Mouse (Mus musculus) midbrain, embryonic 14.5 days (tissue): ENCODE results near the gene Coq10b. TPM values are rescaled to one million over a fixed set of nuclear protein-coding genes. Genes with fewer than 3 reads are reported as not detected.
"Not testable (repeated sequence)": the region's sequence is repeated elsewhere in the genome, so short reads cannot be mapped to it uniquely, and the experiment has no call there.

ENCODE experiments used
- ATAC-seq: fragments of 200-750 bp; cut with Nextera tagmentation; 2 replicates; pipeline ENCODE4 v1.8.0; 2017; ENCODE audit warnings: moderate number of reproducible peaks, moderate library complexity; ENCODE audit not compliant: low FRiP score, low TSS enrichment
- DNase-seq: peaks from one replicate; pipeline ENCODE4 v3.0.0-alpha.2; 2015
- H3K27ac ChIP-seq: fragments of 300-500 bp; sonication (generic); replicated peaks from 2 replicates; pipeline ENCODE4 v1.5.1; 2014; ENCODE audit warnings: mild to moderate bottlenecking, low read depth, low read length, moderate library complexity
- H3K27me3 ChIP-seq: fragments of 300-500 bp; sonication (generic); 2 replicates; pipeline ENCODE4 v1.6.1; 2014; ENCODE audit warnings: low read length, control low read depth, mixed read lengths; ENCODE audit not compliant: control insufficient read depth, insufficient read depth
- H3K36me3 ChIP-seq: fragments of 300-500 bp; sonication (generic); 2 replicates; pipeline ENCODE4 v1.6.1; 2014; ENCODE audit warnings: low read length, control low read depth; ENCODE audit not compliant: control insufficient read depth, insufficient read depth
- H3K4me1 ChIP-seq: fragments of 300-500 bp; sonication (generic); 2 replicates; pipeline ENCODE4 v1.6.1; 2014; ENCODE audit warnings: mild to moderate bottlenecking, antibody characterized with exemption, low read length, control low read depth; ENCODE audit not compliant: control insufficient read depth, insufficient read depth
- H3K4me2 ChIP-seq: fragments of 300-500 bp; sonication (generic); 2 replicates; pipeline ENCODE4 v1.6.1; 2014; ENCODE audit warnings: mild to moderate bottlenecking, low read length, moderate library complexity
- H3K4me3 ChIP-seq: fragments of 300-500 bp; sonication (generic); replicated peaks from 2 replicates; pipeline ENCODE4 v1.5.1; 2014; ENCODE audit warnings: low read depth, low read length
- H3K9ac ChIP-seq: fragments of 300-500 bp; sonication (generic); replicated peaks from 2 replicates; pipeline ENCODE4 v1.6.1; 2014; ENCODE audit warnings: mild to moderate bottlenecking, low read length, moderate library complexity
- H3K9me3 ChIP-seq: fragments of 300-500 bp; sonication (generic); 2 replicates; pipeline ENCODE4 v1.6.1; 2016; ENCODE audit warnings: low read length, control low read depth, mixed read lengths; ENCODE audit not compliant: control insufficient read depth
- WGBS: fragments of 180-500 bp; shearing (Covaris S2); extraction: QIAGEN DNeasy Blood & Tissue Kit; methylation state at CpG from one replicate; pipeline ENCODE4 v1.1.7; 2014; 5-methylcytosine and 5-hydroxymethylcytosine counted together
- polyA plus RNA-seq: library from polyadenylated mRNA; unstranded; fragments of >200 nt; fragmentation: Nextera tagmentation; extraction: Ambion mirVana; gene quantifications from 2 replicates; pipeline ENCODE4 v1.2.1, GENCODE M21; 2014

The Coq10b gene
- polyA plus RNA-seq, 1 experiment from 2014 or later: 38.7 TPM

DNA sequence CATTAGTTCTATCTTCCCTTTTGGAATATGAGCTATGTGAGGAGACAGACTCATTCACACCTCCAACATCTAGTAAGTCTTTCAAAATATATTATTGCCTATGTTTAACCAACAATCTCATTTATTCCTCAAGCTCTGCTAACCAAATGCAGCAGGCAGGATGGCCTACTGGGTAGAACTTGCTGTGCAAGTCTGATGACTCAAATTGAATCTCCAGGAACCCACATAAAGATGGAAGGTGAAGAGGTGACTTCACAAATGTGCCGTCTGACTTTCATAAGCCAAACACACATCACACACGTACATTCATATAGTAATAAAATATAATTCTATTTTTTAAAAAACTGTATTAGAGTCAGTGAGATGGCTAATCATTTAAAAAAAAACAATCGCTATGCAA lies 899 bp upstream of the Coq10b start:
- Histone ChIP-seq H3K36me3 (no peaks in the 10 kb centered on the region), H3K27ac (no peak overlapping the region), H3K27me3 (no peaks in the 10 kb centered on the region), H3K9me3 (no peaks in the 10 kb centered on the region), H3K4me2 (peak overlapping the region; percentile 86), H3K4me1 (peaks cover 10% of the 10 kb centered on the region), H3K9ac (peak overlapping the region; percentile 70; the same call in 1 of the 2 replicates), H3K4me3 (peak overlapping the region; percentile 84)
- no peak for ATAC-seq
- WGBS: 76% methylated on average over 3 of the region's 3 CpGs
- DNase-seq: no peak

DNA sequence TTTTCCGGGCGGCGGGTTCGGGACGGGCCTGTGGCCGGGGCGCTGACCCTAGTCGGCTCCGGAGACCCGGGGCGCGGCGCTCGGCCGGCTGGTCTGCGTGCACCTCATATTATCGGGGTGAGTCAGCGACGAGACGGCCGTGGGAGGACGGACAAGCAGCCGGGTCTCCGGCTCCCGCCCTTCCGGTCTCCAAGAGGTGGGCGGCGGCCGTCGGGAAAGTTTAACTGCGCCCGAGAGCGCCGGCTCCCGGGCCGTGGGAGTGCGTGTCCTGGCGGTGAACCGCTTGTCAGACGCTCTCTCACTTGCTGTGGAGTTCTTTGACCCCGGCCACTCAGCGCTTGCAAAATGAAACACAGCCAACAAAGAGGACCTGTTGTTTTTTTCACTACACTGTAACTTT lies 435 bp downstream of the Coq10b start:
- Histone ChIP-seq H3K4me2 (peak overlapping the region; percentile 76), H3K36me3 (no peaks in the 10 kb centered on the region), H3K9ac (peak overlapping the region; percentile 70), H3K4me3 (peak overlapping the region; percentile 84), H3K27ac (peak overlapping the region; percentile 77), H3K4me1 (peaks cover 10% of the 10 kb centered on the region), H3K9me3 (no peaks in the 10 kb centered on the region), H3K27me3 (no peaks in the 10 kb centered on the region)
- WGBS: under 1% methylated on average over 42 of the region's 42 CpGs
- DNase-seq (peak; percentile 72), ATAC-seq (no peak)

DNA sequence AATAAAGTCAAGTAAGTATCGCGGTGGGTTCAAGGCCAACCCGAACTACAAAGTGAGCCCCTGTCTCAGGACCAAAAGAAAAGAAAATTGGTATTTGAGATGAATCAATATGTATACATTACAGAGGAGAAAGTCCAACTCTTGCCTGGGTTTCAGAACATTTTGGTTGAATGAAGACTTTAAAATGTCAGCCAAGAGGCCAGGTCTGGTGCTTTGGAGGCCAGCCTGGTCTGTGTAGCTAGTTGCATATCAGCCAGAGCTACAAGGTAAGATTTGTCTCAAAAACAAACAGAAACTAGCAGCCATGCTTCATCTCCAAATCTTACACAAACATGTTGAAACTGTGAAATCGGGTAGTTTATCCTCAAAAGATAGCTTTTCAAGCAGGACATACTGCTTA lies 1.0 kb downstream of the Coq10b start:
- H3K9me3 ChIP-seq: no peaks in the 10 kb centered on the region
- no peaks in the 10 kb centered on the region for H3K36me3 ChIP-seq
- no peak overlapping the region for H3K9ac ChIP-seq
- H3K4me3 ChIP-seq: peak overlapping the region; percentile 84
- no peak overlapping the region for H3K27ac ChIP-seq
- DNase-seq (no peak), ATAC-seq (no peak)
- peak overlapping the region; percentile 76 for H3K4me2 ChIP-seq
- no peaks in the 10 kb centered on the region for H3K27me3 ChIP-seq
- WGBS: 80% methylated on average over 4 of the region's 4 CpGs
- peaks cover 10% of the 10 kb centered on the region for H3K4me1 ChIP-seq

DNA sequence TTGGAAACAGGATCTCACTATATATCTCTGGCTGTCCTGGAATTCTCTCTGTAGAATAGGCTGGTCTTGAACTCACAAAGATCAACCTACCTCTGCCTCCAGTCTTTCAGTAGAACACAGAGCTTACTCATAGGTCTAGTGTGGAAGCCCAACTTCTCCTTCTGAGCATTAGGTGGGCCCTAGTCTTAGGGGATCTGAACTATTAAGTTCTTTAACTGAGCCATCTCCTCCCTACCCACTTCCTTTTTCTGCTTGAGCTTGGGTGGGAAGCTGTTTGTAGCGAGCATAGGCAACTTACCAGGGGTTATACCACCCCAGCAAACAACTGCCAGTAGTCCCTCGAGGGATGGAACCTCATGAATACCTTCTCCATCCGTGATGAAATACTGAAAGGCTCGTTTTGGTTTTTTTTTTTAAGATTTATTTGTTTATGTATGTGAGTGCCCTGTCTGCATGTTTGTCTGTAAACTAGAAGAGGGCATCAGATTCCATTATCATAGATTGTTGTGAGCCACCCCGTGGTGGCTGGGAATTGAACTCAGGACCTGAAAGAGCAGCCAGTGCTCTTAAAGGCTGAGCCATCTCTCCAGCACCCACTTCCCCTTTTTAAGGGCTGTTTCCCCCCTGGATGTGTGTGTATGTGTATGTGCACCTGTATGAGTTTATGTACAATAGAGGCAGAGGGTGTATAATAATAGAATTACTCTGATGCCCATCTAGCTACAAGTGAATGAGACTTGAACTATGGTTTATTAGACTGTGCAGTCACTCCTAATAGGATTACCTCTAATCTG lies 2.9 kb downstream of the Coq10b start:
- H3K9me3 ChIP-seq: no peaks in the 10 kb centered on the region
- ATAC-seq (no peak), DNase-seq (no peak)
- H3K9ac ChIP-seq: no peak overlapping the region
- H3K36me3 ChIP-seq: no peaks in the 10 kb centered on the region
- H3K27me3 ChIP-seq: no peaks in the 10 kb centered on the region
- H3K27ac ChIP-seq: no peak overlapping the region
- no peak overlapping the region for H3K4me2 ChIP-seq
- H3K4me1 ChIP-seq: peaks cover 10% of the 10 kb centered on the region
- no peak overlapping the region for H3K4me3 ChIP-seq
- WGBS: 89% methylated on average over 5 of the region's 5 CpGs

DNA sequence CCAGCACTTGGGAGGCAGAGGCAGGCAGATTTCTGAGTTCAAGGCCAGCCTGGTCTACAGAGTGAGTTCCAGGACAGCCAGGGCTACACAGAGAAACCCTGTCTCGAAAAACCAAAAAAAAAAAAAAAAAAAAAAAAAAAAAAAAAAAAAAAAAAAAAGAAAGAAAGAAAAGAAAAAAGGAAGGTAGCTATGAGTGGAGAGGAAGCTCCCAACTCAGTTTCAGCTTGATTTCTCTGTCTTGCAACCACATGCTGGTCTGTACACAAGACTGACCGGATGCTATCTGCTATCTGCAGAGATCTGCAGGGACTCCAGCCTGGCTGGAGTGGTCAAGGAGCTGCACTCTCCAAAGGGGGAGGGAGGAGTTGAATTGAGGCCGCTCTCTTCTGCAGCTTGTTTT lies 5.8 kb downstream of the Coq10b start:
- WGBS: 83% methylated on average over 2 of the region's 3 CpGs
- DNase-seq, H3K9ac ChIP-seq: not testable (repeated sequence)

DNA sequence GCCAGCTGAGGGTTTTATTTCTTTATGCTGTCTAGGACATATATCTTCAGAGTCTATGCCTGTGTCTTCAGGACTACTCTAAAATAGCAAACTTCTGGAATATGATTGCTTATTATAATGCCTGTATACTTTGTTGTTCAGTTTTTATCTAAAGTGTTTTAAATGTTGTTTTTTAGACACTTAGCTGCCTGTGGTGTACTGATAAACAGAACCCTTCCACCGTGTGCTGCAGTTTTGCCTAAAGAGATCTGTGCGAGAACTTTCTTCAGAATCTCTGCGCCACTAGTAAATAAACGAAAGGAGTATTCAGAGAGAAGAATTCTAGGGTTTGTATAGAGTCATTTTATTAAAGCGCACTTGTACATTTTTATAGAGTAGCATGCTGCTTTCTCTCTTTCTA lies 8.5 kb downstream of the Coq10b start:
- ATAC-seq (no peak), DNase-seq (no peak)
- H3K4me2 ChIP-seq: no peak overlapping the region
- 94% methylated on average over 5 of the region's 5 CpGs for WGBS
- H3K9me3 ChIP-seq: no peaks in the 10 kb centered on the region
- no peak overlapping the region for H3K27ac ChIP-seq
- no peak overlapping the region for H3K4me3 ChIP-seq
- no peaks in the 10 kb centered on the region for H3K4me1 ChIP-seq
- peaks cover 24% of the 10 kb centered on the region for H3K36me3 ChIP-seq
- no peak overlapping the region for H3K9ac ChIP-seq
- no peaks in the 10 kb centered on the region for H3K27me3 ChIP-seq

More for the DNA sequence above, 5.8 kb downstream of the Coq10b start:
- H3K4me2 ChIP-seq, H3K9me3 ChIP-seq, H3K27me3 ChIP-seq, H3K4me1 ChIP-seq, H3K27ac ChIP-seq, H3K4me3 ChIP-seq, ATAC-seq, H3K36me3 ChIP-seq: not testable (repeated sequence)

DNA sequence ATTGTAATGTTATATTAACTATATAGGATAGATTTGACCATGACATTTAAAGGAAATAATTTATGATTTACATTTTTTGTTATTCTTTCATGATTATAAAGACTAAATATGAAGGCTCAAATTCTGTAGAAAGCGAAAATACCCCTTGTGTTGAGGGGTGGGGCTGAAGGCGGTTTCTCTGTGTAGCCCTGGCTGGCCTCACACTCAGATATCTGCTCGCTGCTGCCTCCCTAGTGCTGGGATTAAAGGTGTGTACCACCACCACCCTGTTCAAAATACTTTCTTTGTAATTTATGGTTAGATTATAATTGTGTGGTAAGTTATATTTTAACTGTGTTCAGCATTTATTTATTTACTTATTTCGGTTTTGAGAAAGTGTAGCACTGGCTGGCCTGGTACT lies 9.2 kb downstream of the Coq10b start:
- Histone ChIP-seq H3K9ac (no peak overlapping the region), H3K4me1 (no peaks in the 10 kb centered on the region), H3K9me3 (no peaks in the 10 kb centered on the region), H3K4me3 (no peak overlapping the region), H3K4me2 (no peak overlapping the region), H3K27ac (no peak overlapping the region), H3K36me3 (peaks cover 31% of the 10 kb centered on the region), H3K27me3 (no peaks in the 10 kb centered on the region)
- DNase-seq: no peak
- 93% methylated on average over 4 of the region's 4 CpGs for WGBS
- ATAC-seq: no peak

DNA sequence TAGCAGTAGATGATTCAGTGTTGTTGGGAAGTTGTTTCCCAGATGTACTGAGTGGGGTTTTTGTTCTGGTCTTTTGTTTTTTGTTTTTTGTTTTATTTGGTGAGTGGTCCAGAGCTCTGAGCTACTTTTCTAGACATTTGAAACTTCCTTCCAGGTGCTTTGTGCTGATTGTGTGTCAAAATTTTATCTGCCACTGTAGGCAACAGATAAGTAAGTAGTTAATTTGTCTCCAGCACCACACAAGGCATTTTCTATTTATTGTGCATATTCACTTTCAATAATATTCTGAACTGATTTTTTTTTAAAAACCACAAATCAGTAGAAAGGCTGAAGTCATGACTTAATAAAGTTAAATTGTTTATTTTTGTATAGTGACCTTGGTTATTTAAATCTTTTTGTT lies 19.8 kb downstream of the Coq10b start:
- DNase-seq, ATAC-seq, H3K27me3 ChIP-seq, H3K27ac ChIP-seq, H3K9me3 ChIP-seq, H3K4me1 ChIP-seq, H3K9ac ChIP-seq, H3K4me2 ChIP-seq, H3K4me3 ChIP-seq: not testable (repeated sequence)
- peaks cover 43% of the 10 kb centered on the region for H3K36me3 ChIP-seq

DNA sequence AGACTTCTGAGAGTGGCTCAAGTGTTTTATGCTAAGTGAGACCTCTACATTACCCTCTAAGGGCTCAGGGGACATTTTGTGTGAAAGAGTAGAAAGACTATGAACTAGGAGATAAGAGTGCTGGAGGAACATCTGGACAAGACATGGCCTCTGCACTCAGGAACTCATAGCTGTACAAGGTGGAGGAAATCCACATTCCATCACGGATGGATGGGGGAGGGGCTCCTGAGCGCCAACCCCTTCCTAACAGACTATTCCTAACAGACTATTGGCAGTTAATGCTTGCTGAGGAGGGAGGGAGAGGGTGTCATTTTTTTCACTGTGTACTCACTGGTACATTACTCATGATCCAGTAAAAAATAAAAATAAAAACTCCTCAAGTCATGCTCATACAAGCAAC lies 22.2 kb downstream of the Coq10b start:
- Histone ChIP-seq H3K4me2 (no peak overlapping the region), H3K4me3 (no peak overlapping the region), H3K4me1 (no peaks in the 10 kb centered on the region), H3K9me3 (no peaks in the 10 kb centered on the region), H3K27me3 (no peaks in the 10 kb centered on the region), H3K36me3 (peaks cover 53% of the 10 kb centered on the region), H3K27ac (no peak overlapping the region), H3K9ac (no peak overlapping the region)
- WGBS: 68% methylated on average over 2 of the region's 2 CpGs
- DNase-seq (no peak), ATAC-seq (no peak)
